Mouse (Mus musculus): ENCODE results near the gene Elane.

GRCm38 (mm10) chr10:79857894-79858293 lies 28.2 kb upstream of the Elane start:
- no peak for TF ChIP-seq CTCF (IDR thresholded peaks at IDR 0.05; ENCODE audit: insufficient read depth, low read depth, low read length)
- TF ChIP-seq POLR2A (IDR thresholded peaks at IDR 0.05; ENCODE audit: insufficient read depth, low read depth, low read length), result no peak
